Mouse (Mus musculus): ENCODE results near the gene Tspoap1.

GRCm38 (mm10) chr11:87772354-87772753 lies 12.0 kb downstream of the Tspoap1 start:
- TF ChIP-seq GATA1 (IDR thresholded peaks at IDR 0.05; ENCODE audit: borderline replicate concordance, low read length) (no peak), FLI1 (IDR thresholded peaks at IDR 0.05; ENCODE audit: low read length) (no peak)
